Mouse (Mus musculus): ENCODE results near the gene P3h1.

P3h1 gene

GRCm38 (mm10) chr4:119239181-119239682, 6.5 kb downstream of the P3h1 start:
- DNase-seq: no peak

GRCm38 (mm10) chr4:119241664-119242063, 8.9 kb downstream of the P3h1 start:
- DNase-seq: peak; percentile 76

GRCm38 (mm10) chr4:119242571-119242970, 9.9 kb downstream of the P3h1 start:
- DNase-seq: no peak

- no peak for DNase-seq
Observed at GRCm38 (mm10) chr4:119244468-119245240, 11.9 kb downstream of the P3h1 start.

GRCm38 (mm10) chr4:119245556-119245955, 12.8 kb downstream of the P3h1 start:
- no peak for DNase-seq

GRCm38 (mm10) chr4:119245961-119246360, 13.2 kb downstream of the P3h1 start:
- no peak for DNase-seq

- DNase-seq: no peak
Observed at GRCm38 (mm10) chr4:119246688-119247225, 14.0 kb downstream of the P3h1 start.

- DNase-seq: peak; percentile 37
Observed at GRCm38 (mm10) chr4:119247462-119248235, 14.9 kb downstream of the P3h1 start.

GRCm38 (mm10) chr4:119248407-119248965, 15.8 kb downstream of the P3h1 start:
- no peak for DNase-seq

- no peak for DNase-seq
Observed at GRCm38 (mm10) chr4:119252025-119252808, 19.5 kb downstream of the P3h1 start.

- no peak for DNase-seq
Observed at GRCm38 (mm10) chr4:119254012-119254618, 21.4 kb downstream of the P3h1 start.

GRCm38 (mm10) chr4:119255351-119255750, 22.6 kb downstream of the P3h1 start, which contains the start of gene Cldn19:
Gene Cldn19 (plus strand): TSS chr4:119255414.
- no peak for DNase-seq

- no peak for DNase-seq
Observed at GRCm38 (mm10) chr4:119257083-119257482, 24.4 kb downstream of the P3h1 start.

GRCm38 (mm10) chr4:119259344-119260254, 26.9 kb downstream of the P3h1 start:
- DNase-seq: no peak

- DNase-seq: no peak
Observed at GRCm38 (mm10) chr4:119261087-119261713, 28.5 kb downstream of the P3h1 start.

- DNase-seq: no peak
Observed at GRCm38 (mm10) chr4:119262483-119262882, 29.8 kb downstream of the P3h1 start.

GRCm38 (mm10) chr4:119263459-119263858, 30.7 kb downstream of the P3h1 start:
- DNase-seq: no peak

GRCm38 (mm10) chr4:119266606-119267005, 33.9 kb downstream of the P3h1 start:
- DNase-seq: no peak

- no peak for DNase-seq
Observed at GRCm38 (mm10) chr4:119274627-119275026, 41.9 kb downstream of the P3h1 start.

- no peak for DNase-seq
Observed at GRCm38 (mm10) chr4:119275226-119275625, 42.5 kb downstream of the P3h1 start.

Measured in layer of hippocampus, adult 9-11 months (tissue).